Mouse (Mus musculus) midbrain, embryonic 14.5 days (tissue): Measurements from ENCODE around the gene Pcmt1. TPM values are rescaled to one million over a fixed set of nuclear protein-coding genes. Genes with fewer than 3 reads are reported as not detected.
"Not testable (repeated sequence)": the region's sequence is repeated elsewhere in the genome, so short reads cannot be mapped to it uniquely, and the experiment has no call there.

ENCODE experiments used
- ATAC-seq: fragments of 200-750 bp; cut with Nextera tagmentation; 2 replicates; pipeline ENCODE4 v1.8.0; 2017; ENCODE audit warnings: moderate number of reproducible peaks, moderate library complexity; ENCODE audit not compliant: low FRiP score, low TSS enrichment
- DNase-seq: peaks from one replicate; pipeline ENCODE4 v3.0.0-alpha.2; 2015
- H3K27ac ChIP-seq: fragments of 300-500 bp; sonication (generic); replicated peaks from 2 replicates; pipeline ENCODE4 v1.5.1; 2014; ENCODE audit warnings: mild to moderate bottlenecking, low read depth, low read length, moderate library complexity
- H3K27me3 ChIP-seq: fragments of 300-500 bp; sonication (generic); 2 replicates; pipeline ENCODE4 v1.6.1; 2014; ENCODE audit warnings: low read length, control low read depth, mixed read lengths; ENCODE audit not compliant: control insufficient read depth, insufficient read depth
- H3K36me3 ChIP-seq: fragments of 300-500 bp; sonication (generic); 2 replicates; pipeline ENCODE4 v1.6.1; 2014; ENCODE audit warnings: low read length, control low read depth; ENCODE audit not compliant: control insufficient read depth, insufficient read depth
- H3K4me1 ChIP-seq: fragments of 300-500 bp; sonication (generic); 2 replicates; pipeline ENCODE4 v1.6.1; 2014; ENCODE audit warnings: mild to moderate bottlenecking, antibody characterized with exemption, low read length, control low read depth; ENCODE audit not compliant: control insufficient read depth, insufficient read depth
- H3K4me2 ChIP-seq: fragments of 300-500 bp; sonication (generic); 2 replicates; pipeline ENCODE4 v1.6.1; 2014; ENCODE audit warnings: mild to moderate bottlenecking, low read length, moderate library complexity
- H3K4me3 ChIP-seq: fragments of 300-500 bp; sonication (generic); replicated peaks from 2 replicates; pipeline ENCODE4 v1.5.1; 2014; ENCODE audit warnings: low read depth, low read length
- H3K9ac ChIP-seq: fragments of 300-500 bp; sonication (generic); replicated peaks from 2 replicates; pipeline ENCODE4 v1.6.1; 2014; ENCODE audit warnings: mild to moderate bottlenecking, low read length, moderate library complexity
- H3K9me3 ChIP-seq: fragments of 300-500 bp; sonication (generic); 2 replicates; pipeline ENCODE4 v1.6.1; 2016; ENCODE audit warnings: low read length, control low read depth, mixed read lengths; ENCODE audit not compliant: control insufficient read depth
- WGBS: fragments of 180-500 bp; shearing (Covaris S2); extraction: QIAGEN DNeasy Blood & Tissue Kit; methylation state at CpG from one replicate; pipeline ENCODE4 v1.1.7; 2014; 5-methylcytosine and 5-hydroxymethylcytosine counted together
- polyA plus RNA-seq: library from polyadenylated mRNA; unstranded; fragments of >200 nt; fragmentation: Nextera tagmentation; extraction: Ambion mirVana; gene quantifications from 2 replicates; pipeline ENCODE4 v1.2.1, GENCODE M21; 2014

The Pcmt1 gene
- polyA plus RNA-seq, 1 experiment from 2014 or later = 156 TPM

GRCm38 (mm10) chr10:7630286-7630685 lies 50.6 kb downstream of the Pcmt1 start:
- 96% methylated on average over 5 of the region's 5 CpGs for WGBS
- H3K9me3 ChIP-seq = no peaks in the 10 kb centered on the region
- no peak overlapping the region for H3K9ac ChIP-seq
- ATAC-seq (no peak), DNase-seq (no peak)
- no peak overlapping the region for H3K4me3 ChIP-seq
- no peak overlapping the region for H3K4me2 ChIP-seq
- no peaks in the 10 kb centered on the region for H3K27me3 ChIP-seq
- peaks cover 51% of the 10 kb centered on the region for H3K36me3 ChIP-seq
- H3K4me1 ChIP-seq = no peaks in the 10 kb centered on the region
- H3K27ac ChIP-seq = no peak overlapping the region

DNA sequence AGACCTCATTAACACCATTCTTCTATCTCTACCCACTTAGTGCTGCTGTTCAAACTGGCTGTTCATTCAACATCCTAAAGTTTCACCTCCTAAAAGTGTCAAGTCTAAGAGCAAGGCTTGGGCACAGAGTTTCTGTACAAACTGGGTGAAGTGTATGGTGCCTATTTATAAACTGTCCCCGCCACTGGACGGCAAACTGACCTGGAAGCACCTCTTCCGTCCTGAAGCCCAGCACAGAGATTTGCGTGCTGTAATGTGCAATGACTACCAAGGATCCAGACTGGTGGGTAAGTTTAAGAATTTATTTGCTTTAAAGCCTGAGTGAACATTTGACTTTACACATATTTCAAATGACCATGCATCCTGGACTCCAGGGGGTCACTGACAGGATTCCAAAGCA lies 51.8 kb downstream of the Pcmt1 start:
- Histone ChIP-seq H3K9me3 (no peaks in the 10 kb centered on the region), H3K27ac (no peak overlapping the region), H3K9ac (no peak overlapping the region), H3K4me2 (no peak overlapping the region), H3K36me3 (peaks cover 56% of the 10 kb centered on the region), H3K4me3 (no peak overlapping the region), H3K4me1 (no peaks in the 10 kb centered on the region), H3K27me3 (no peaks in the 10 kb centered on the region)
- WGBS = 94% methylated on average over 4 of the region's 4 CpGs
- DNase-seq = no peak
- ATAC-seq = no peak

GRCm38 (mm10) chr10:7623861-7624518 lies 56.9 kb downstream of the Pcmt1 start:
- Histone ChIP-seq H3K27me3 (no peaks in the 10 kb centered on the region), H3K4me3 (no peak overlapping the region), H3K27ac (no peak overlapping the region), H3K4me2 (no peak overlapping the region), H3K9me3 (no peaks in the 10 kb centered on the region), H3K9ac (no peak overlapping the region), H3K4me1 (no peaks in the 10 kb centered on the region), H3K36me3 (peaks cover 42% of the 10 kb centered on the region)
- no peak for DNase-seq
- WGBS = 93% methylated on average over 3 of the region's 3 CpGs
- ATAC-seq = no peak

GRCm38 (mm10) chr10:7622378-7622777 lies 58.6 kb downstream of the Pcmt1 start:
- ATAC-seq (no peak), DNase-seq (no peak)

GRCm38 (mm10) chr10:7620723-7621122 lies 60.2 kb downstream of the Pcmt1 start:
- no peak for ATAC-seq
- Histone ChIP-seq H3K27ac (no peak overlapping the region), H3K9me3 (no peaks in the 10 kb centered on the region), H3K4me2 (no peak overlapping the region), H3K9ac (no peak overlapping the region), H3K4me3 (no peak overlapping the region), H3K36me3 (peaks cover 15% of the 10 kb centered on the region), H3K27me3 (no peaks in the 10 kb centered on the region), H3K4me1 (no peaks in the 10 kb centered on the region)
- no peak for DNase-seq
- WGBS = 62% methylated on average over 5 of the region's 5 CpGs

More at GRCm38 (mm10) chr10:7622378-7622777, 58.6 kb downstream of the Pcmt1 start:
- Histone ChIP-seq H3K36me3 (peaks cover 27% of the 10 kb centered on the region), H3K9ac (no peak overlapping the region), H3K9me3 (no peaks in the 10 kb centered on the region), H3K4me2 (no peak overlapping the region), H3K27ac (no peak overlapping the region), H3K4me3 (no peak overlapping the region), H3K27me3 (no peaks in the 10 kb centered on the region), H3K4me1 (no peaks in the 10 kb centered on the region)
- WGBS = 90% methylated on average over 3 of the region's 3 CpGs

DNA sequence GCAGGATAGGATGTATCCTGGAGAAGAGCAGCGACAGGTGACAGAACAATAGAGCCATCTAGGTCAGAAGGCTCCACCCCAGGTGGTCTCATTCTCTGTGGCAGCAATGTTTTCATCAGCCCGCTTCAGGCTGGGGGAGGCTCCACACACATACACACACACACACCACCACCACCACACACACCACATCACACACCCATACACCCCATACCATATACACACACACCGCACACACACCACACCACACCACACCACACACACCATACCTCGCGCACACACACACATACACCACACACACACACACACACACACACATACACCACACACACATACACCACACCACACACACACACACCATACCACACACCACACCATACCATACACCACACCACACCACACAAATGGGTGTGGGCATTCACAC lies 61.1 kb downstream of the Pcmt1 start:
- WGBS = 77% methylated on average over 5 of the region's 5 CpGs
- ATAC-seq = peak; percentile 48
- Histone ChIP-seq H3K27ac (no peak overlapping the region), H3K4me1 (no peaks in the 10 kb centered on the region), H3K9ac (no peak overlapping the region), H3K36me3 (peaks cover 15% of the 10 kb centered on the region), H3K27me3 (no peaks in the 10 kb centered on the region), H3K9me3 (peaks cover 2% of the 10 kb centered on the region; the same call in 1 of the 2 replicates), H3K4me2 (no peak overlapping the region), H3K4me3 (no peak overlapping the region)
- DNase-seq = no peak

GRCm38 (mm10) chr10:7617556-7617955 lies 63.4 kb downstream of the Pcmt1 start:
- WGBS = 23% methylated on average over 3 of the region's 3 CpGs
- H3K27ac ChIP-seq, H3K9ac ChIP-seq, H3K36me3 ChIP-seq, H3K27me3 ChIP-seq, H3K4me2 ChIP-seq, ATAC-seq, H3K9me3 ChIP-seq, H3K4me1 ChIP-seq, H3K4me3 ChIP-seq, DNase-seq: not testable (repeated sequence)

DNA sequence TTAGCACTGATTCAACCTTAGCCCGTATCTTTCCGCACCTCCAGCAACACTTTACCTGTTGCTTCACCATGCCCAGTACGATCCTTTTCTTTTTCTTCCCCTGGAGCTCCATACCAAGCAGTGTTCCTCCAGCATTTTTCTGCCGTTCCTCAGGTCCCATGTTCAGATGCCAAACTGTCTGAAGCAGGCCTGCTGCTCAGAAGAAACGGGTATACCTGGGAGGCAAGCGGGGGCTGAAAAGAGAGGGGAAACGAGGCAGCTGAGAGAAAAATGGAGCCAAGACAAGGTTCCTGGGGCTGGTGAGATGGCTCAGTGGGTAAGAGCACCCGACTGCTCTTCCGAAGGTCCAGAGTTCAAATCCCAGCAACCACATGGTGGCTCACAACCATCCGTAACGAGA lies 63.8 kb downstream of the Pcmt1 start:
- not testable (repeated sequence) for H3K27ac ChIP-seq, H3K4me3 ChIP-seq, DNase-seq, H3K4me2 ChIP-seq, H3K9me3 ChIP-seq, H3K27me3 ChIP-seq, H3K36me3 ChIP-seq, H3K4me1 ChIP-seq, ATAC-seq, H3K9ac ChIP-seq
- WGBS = 89% methylated on average over 9 of the region's 11 CpGs

DNA sequence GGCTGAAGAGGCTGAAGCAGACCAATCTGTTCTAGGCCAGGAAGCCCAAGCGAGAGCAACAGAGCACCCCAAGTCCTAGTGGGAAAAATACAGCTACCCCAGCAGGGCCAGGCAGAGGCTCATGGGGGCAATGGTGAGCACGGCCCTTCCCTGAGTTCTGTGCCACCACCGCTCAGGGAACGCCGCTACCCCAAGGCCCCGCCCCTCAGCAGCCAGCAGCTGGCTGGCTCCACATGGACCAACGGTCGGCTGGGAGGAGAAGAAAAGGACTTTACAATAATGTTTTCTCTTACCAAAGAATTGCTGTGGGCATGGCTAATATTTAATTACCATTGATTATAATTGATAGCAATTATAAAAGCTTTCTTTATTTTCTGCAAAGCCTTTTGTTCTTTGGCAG lies 66.1 kb downstream of the Pcmt1 start:
- no peak overlapping the region for H3K4me3 ChIP-seq
- no peaks in the 10 kb centered on the region for H3K4me1 ChIP-seq
- H3K36me3 ChIP-seq = peaks cover 13% of the 10 kb centered on the region
- 88% methylated on average over 8 of the region's 8 CpGs for WGBS
- H3K9me3 ChIP-seq = peaks cover 5% of the 10 kb centered on the region; the same call in 1 of the 2 replicates
- no peak overlapping the region for H3K27ac ChIP-seq
- H3K27me3 ChIP-seq = no peaks in the 10 kb centered on the region
- no peak overlapping the region for H3K4me2 ChIP-seq
- DNase-seq (no peak), ATAC-seq (no peak)
- H3K9ac ChIP-seq = no peak overlapping the region
